Mouse (Mus musculus): ENCODE measurements around the gene Mknk1. TPM values are rescaled to one million over a fixed set of nuclear protein-coding genes. Genes with fewer than 3 reads are reported as not detected.

Mknk1 gene
- total RNA-seq (2022), result 10 to 100 TPM; 25.5 to 37.8 (median 27.8) TPM

GRCm38 (mm10) chr4:115838696-115839641 is at the start of gene Mknk1:
TSS of gene Mknk1 (plus strand) at chr4:115839198.
- DNase-seq (ENCODE audit: low spot score in 2 of 2), result peak; percentile 86 to 92

GRCm38 (mm10) chr4:115790864-115791263 is 48.1 kb upstream of the Mknk1 start:
- DNase-seq (ENCODE audit: low spot score in 2 of 2), result no peak

GRCm38 (mm10) chr4:115795360-115795759 is 43.6 kb upstream of the Mknk1 start:
- no peak for DNase-seq (ENCODE audit: low spot score in 2 of 2)

- no peak for DNase-seq (ENCODE audit: low spot score in 2 of 2)
Observed at GRCm38 (mm10) chr4:115799981-115800380, 39.0 kb upstream of the Mknk1 start.

GRCm38 (mm10) chr4:115812326-115812725 is 26.7 kb upstream of the Mknk1 start:
- no peak for DNase-seq (ENCODE audit: low spot score in 2 of 2)

GRCm38 (mm10) chr4:115815606-115816005 is 23.4 kb upstream of the Mknk1 start:
- DNase-seq (ENCODE audit: low spot score in 2 of 2), result no peak

- DNase-seq (ENCODE audit: low spot score in 2 of 2), result no peak
Observed at GRCm38 (mm10) chr4:115820199-115820598, 18.8 kb upstream of the Mknk1 start.

GRCm38 (mm10) chr4:115820944-115821343 is 18.1 kb upstream of the Mknk1 start:
- no peak for DNase-seq (ENCODE audit: low spot score in 2 of 2)

GRCm38 (mm10) chr4:115821431-115821830 is 17.6 kb upstream of the Mknk1 start:
- no peak for DNase-seq (ENCODE audit: low spot score in 2 of 2)

GRCm38 (mm10) chr4:115821928-115822327 is 17.1 kb upstream of the Mknk1 start:
- DNase-seq (ENCODE audit: low spot score in 2 of 2), result no peak

GRCm38 (mm10) chr4:115824178-115824577 is 14.8 kb upstream of the Mknk1 start:
- DNase-seq (ENCODE audit: low spot score in 2 of 2), result no peak

- no peak for DNase-seq (ENCODE audit: low spot score in 2 of 2)
Observed at GRCm38 (mm10) chr4:115825271-115825670, 13.7 kb upstream of the Mknk1 start.

GRCm38 (mm10) chr4:115827066-115827465 is 11.9 kb upstream of the Mknk1 start:
- no peak for DNase-seq (ENCODE audit: low spot score in 2 of 2)

GRCm38 (mm10) chr4:115827535-115827887 is 11.5 kb upstream of the Mknk1 start:
- no peak for DNase-seq (ENCODE audit: low spot score in 2 of 2)

- peak; percentile 75 to 79 for DNase-seq (ENCODE audit: low spot score in 2 of 2)
Observed at GRCm38 (mm10) chr4:115827888-115828571, 11.0 kb upstream of the Mknk1 start, which contains the start of gene Mob3c. TSS of gene Mob3c (plus strand) at chr4:115828092.

- DNase-seq (ENCODE audit: low spot score in 2 of 2), result no peak
Observed at GRCm38 (mm10) chr4:115828572-115828902, 10.5 kb upstream of the Mknk1 start.

GRCm38 (mm10) chr4:115830491-115830890 is 8.5 kb upstream of the Mknk1 start:
- DNase-seq (ENCODE audit: low spot score in 2 of 2), result no peak

GRCm38 (mm10) chr4:115831221-115831620 is 7.8 kb upstream of the Mknk1 start:
- DNase-seq (ENCODE audit: low spot score in 2 of 2), result no peak

GRCm38 (mm10) chr4:115832040-115832439 is 7.0 kb upstream of the Mknk1 start:
- no peak for DNase-seq (ENCODE audit: low spot score in 2 of 2)

GRCm38 (mm10) chr4:115835576-115835975 is 3.4 kb upstream of the Mknk1 start:
- no peak for DNase-seq (ENCODE audit: low spot score in 2 of 2)

GRCm38 (mm10) chr4:115838196-115838595 is 802 bp upstream of the Mknk1 start:
- DNase-seq (ENCODE audit: low spot score in 2 of 2), result no peak

- peak in 1 of 2 experiments; percentile 53 for DNase-seq (ENCODE audit: low spot score in 2 of 2)
Observed at GRCm38 (mm10) chr4:115839956-115840355, 958 bp downstream of the Mknk1 start.

- no peak for DNase-seq (ENCODE audit: low spot score in 2 of 2)
Observed at GRCm38 (mm10) chr4:115840842-115841241, 1.8 kb downstream of the Mknk1 start.

Measured in gastrocnemius, adult 8-10 months (tissue).